Comparison of ENCODE assay signal across 7 mouse cellular contexts in the genomic region with DNA sequence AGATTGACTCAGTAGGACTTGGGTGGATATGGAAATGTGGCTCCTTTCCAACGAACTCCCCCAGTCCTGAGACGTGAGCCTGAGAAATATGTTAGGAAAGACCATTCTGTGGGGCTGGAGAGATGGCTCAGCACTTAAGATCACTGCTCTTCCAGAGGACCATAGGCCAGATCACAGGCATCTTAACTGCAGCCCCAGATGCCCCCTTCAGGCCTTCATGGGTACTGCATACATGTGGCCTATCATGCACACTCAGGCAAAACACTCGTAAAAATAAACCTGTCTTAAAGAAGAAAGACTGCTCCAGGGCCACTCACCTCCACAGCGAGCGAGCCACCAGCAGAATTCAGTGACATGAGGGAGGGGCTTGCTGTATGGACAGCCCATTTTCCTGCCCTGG.
A peak's percentile ranks its signal among the peaks of the same experiment; 100 is the strongest.
DNase-seq lines count a peak whose midpoint lies in the region; ATAC-seq and TF ChIP-seq lines count a peak whose summit lies in the region.

No protein-coding gene starts in this region.

- no peaks in the 10 kb centered on the region for H3K9me3 ChIP-seq in E14TG2a.4 (ENCODE audit: low read length)

- peaks cover 46% of the 10 kb centered on the region for H3K36me3 ChIP-seq in E14TG2a.4 (ENCODE audit: insufficient read depth, low read length)

- peak; percentile 52 for ATAC-seq in activated CD4-positive, CD25-positive, alpha-beta regulatory T cell, adult 4 months
- peak; percentile 78 for ATAC-seq in common myeloid progenitor, adult 5-6 weeks (replicated peaks; ENCODE audit: low read depth, poor library complexity, severe bottlenecking)

- TF ChIP-seq POLR2A in lung, adult 2 months (IDR thresholded peaks at IDR 0.05; ENCODE audit: borderline replicate concordance, extremely low read depth, low read depth, low read length), result no peak

- WGBS in lung, adult 2 months, result 71% methylated on average over 5 of the region's 5 CpGs

- no peak overlapping the region for H3K4me3 ChIP-seq in E14TG2a.4 (replicated peaks; ENCODE audit: low read length)
- H3K4me3 ChIP-seq in lung, adult 2 months (replicated peaks; ENCODE audit: extremely low read depth, low read depth, low read length), result no peak overlapping the region

- intact Hi-C loops in gastrocnemius, postnatal 14 days (cut with DNase I; ENCODE audit: low total_unique reads), result no loop called here

- no peaks in the 10 kb centered on the region for H3K4me1 ChIP-seq in E14TG2a.4 (replicated peaks; ENCODE audit: low read depth, low read length)
- H3K4me1 ChIP-seq in lung, adult 2 months (ENCODE audit: control insufficient read depth, insufficient read depth, low read length), result peaks cover 3% of the 10 kb centered on the region

- peak; percentile 64 for DNase-seq in gastrocnemius, postnatal 14 days
- DNase-seq in kidney, postnatal 25 days, result peak; percentile 78 to 85
- DNase-seq in lung, adult 2 months, result peak; percentile 66
- peak; percentile 67 for DNase-seq in right cerebral cortex, postnatal 14 days

- no peaks in the 10 kb centered on the region for H3K27me3 ChIP-seq in E14TG2a.4 (ENCODE audit: insufficient read depth, low read length)

- TF ChIP-seq CTCF in E14TG2a.4 (conservative IDR thresholded peaks at IDR 0.05; ENCODE audit: low read length), result peak; percentile 91
- peak; percentile 88 for TF ChIP-seq CTCF in lung, adult 2 months (IDR thresholded peaks at IDR 0.05; ENCODE audit: insufficient read depth, low read length)
